Mouse (Mus musculus) neural tube, embryonic 13.5 days (tissue): ENCODE data around the gene Flnb. TPM values are rescaled to one million over a fixed set of nuclear protein-coding genes. Genes with fewer than 3 reads are reported as not detected.

Experiments
- ATAC-seq: fragments of 200-750 bp; cut with Nextera tagmentation; 2 replicates; pipeline ENCODE4 v1.8.0; 2017; ENCODE audit warnings: low read depth, mild to moderate bottlenecking, moderate TSS enrichment, moderate library complexity
- H3K27ac ChIP-seq: fragments of 300-500 bp; sonication (generic); replicated peaks from 2 replicates; pipeline ENCODE4 v1.5.1; 2015; ENCODE audit warnings: moderate library complexity, mild to moderate bottlenecking, inconsistent platforms
- H3K27me3 ChIP-seq: fragments of 300-500 bp; sonication (generic); 2 replicates; pipeline ENCODE4 v1.6.1; 2015; ENCODE audit warnings: mild to moderate bottlenecking, inconsistent platforms
- H3K36me3 ChIP-seq: fragments of 300-500 bp; sonication (generic); 2 replicates; pipeline ENCODE4 v1.6.1; 2015; ENCODE audit warnings: mild to moderate bottlenecking, inconsistent platforms
- H3K4me1 ChIP-seq: fragments of 300-500 bp; sonication (generic); replicated peaks from 2 replicates; pipeline ENCODE4 v1.6.1; 2015; ENCODE audit warnings: inconsistent platforms
- H3K4me2 ChIP-seq: fragments of 300-500 bp; sonication (generic); 2 replicates; pipeline ENCODE4 v1.6.1; 2015; ENCODE audit warnings: inconsistent platforms, mild to moderate bottlenecking, moderate library complexity
- H3K4me3 ChIP-seq: fragments of 300-500 bp; sonication (generic); 2 replicates; pipeline ENCODE4 v1.5.1; 2015; ENCODE audit warnings: mild to moderate bottlenecking, inconsistent platforms
- H3K9ac ChIP-seq: fragments of 300-500 bp; sonication (generic); 2 replicates; pipeline ENCODE4 v1.6.1; 2015; ENCODE audit warnings: moderate library complexity, mild to moderate bottlenecking, inconsistent platforms
- H3K9me3 ChIP-seq: fragments of 300-500 bp; sonication (generic); 2 replicates; pipeline ENCODE4 v1.6.1; 2016; ENCODE audit warnings: inconsistent platforms
- WGBS: fragments of 180-500 bp; shearing (Covaris S2); methylation state at CpG from one replicate; pipeline ENCODE4 v1.1.7; 2015; 5-methylcytosine and 5-hydroxymethylcytosine counted together
- polyA plus RNA-seq: library from polyadenylated mRNA; unstranded; fragments of >200 nt; fragmentation: Nextera tagmentation; extraction: Ambion mirVana; gene quantifications from 2 replicates; pipeline ENCODE4 v1.2.1, GENCODE M21; 2015

The Flnb gene
- polyA plus RNA-seq, 1 experiment from 2014 or later: 8.2 TPM

DNA sequence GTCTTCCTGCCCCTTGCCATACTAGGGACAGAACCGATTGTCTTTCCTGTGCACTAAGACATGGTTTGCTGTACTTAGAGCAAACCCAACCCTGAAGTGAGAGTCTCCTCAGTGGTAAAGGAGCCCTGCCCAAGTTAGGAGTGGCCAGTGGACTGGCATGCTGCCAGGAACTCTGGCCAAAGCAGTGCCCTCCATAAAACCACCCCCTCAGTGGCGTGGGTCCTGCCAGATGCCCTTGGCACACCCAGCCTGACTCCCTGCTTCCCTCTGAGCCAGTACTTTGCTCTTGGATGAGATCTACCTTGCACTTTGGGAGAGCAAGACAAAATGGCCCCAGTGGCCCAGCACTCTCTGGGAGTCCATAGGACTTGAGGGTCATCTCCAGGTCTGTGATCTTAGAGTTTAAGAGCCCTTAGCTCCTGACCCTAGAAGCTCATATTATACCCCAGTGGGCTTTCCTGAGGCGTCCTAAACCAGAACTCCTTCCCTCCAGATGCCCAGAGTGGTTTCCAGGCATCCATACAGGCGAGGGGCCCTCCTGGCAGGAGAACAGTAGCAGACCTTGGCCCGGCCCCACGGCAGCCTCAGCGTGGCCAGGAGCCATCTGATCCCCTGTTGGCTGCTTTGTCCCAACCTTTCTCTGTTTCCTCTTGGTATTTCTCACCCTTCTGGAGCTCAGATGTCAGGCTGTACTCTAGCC, 125.5 kb downstream of the Flnb start:
- 74% methylated on average over 7 of the region's 7 CpGs for WGBS
- H3K9ac ChIP-seq: no peak overlapping the region
- peaks cover 75% of the 10 kb centered on the region for H3K36me3 ChIP-seq
- peaks cover 18% of the 10 kb centered on the region; the same call in 1 of the 2 replicates for H3K4me1 ChIP-seq
- peak overlapping the region; percentile 28; the same call in 1 of the 2 replicates for H3K27ac ChIP-seq
- no peak overlapping the region for H3K4me3 ChIP-seq
- H3K27me3 ChIP-seq: no peaks in the 10 kb centered on the region
- ATAC-seq: no peak
- H3K9me3 ChIP-seq: no peaks in the 10 kb centered on the region
- no peak overlapping the region for H3K4me2 ChIP-seq

GRCm38 (mm10) chr14:7943801-7944135, 126.0 kb downstream of the Flnb start:
- Histone ChIP-seq H3K4me3 (no peak overlapping the region), H3K9ac (no peak overlapping the region), H3K4me2 (no peak overlapping the region), H3K4me1 (peaks cover 17% of the 10 kb centered on the region; the same call in 1 of the 2 replicates), H3K27me3 (no peaks in the 10 kb centered on the region), H3K9me3 (no peaks in the 10 kb centered on the region), H3K36me3 (peaks cover 75% of the 10 kb centered on the region), H3K27ac (peak overlapping the region; percentile 28; the same call in 1 of the 2 replicates)
- 81% methylated on average over 3 of the region's 3 CpGs for WGBS
- ATAC-seq: no peak

DNA sequence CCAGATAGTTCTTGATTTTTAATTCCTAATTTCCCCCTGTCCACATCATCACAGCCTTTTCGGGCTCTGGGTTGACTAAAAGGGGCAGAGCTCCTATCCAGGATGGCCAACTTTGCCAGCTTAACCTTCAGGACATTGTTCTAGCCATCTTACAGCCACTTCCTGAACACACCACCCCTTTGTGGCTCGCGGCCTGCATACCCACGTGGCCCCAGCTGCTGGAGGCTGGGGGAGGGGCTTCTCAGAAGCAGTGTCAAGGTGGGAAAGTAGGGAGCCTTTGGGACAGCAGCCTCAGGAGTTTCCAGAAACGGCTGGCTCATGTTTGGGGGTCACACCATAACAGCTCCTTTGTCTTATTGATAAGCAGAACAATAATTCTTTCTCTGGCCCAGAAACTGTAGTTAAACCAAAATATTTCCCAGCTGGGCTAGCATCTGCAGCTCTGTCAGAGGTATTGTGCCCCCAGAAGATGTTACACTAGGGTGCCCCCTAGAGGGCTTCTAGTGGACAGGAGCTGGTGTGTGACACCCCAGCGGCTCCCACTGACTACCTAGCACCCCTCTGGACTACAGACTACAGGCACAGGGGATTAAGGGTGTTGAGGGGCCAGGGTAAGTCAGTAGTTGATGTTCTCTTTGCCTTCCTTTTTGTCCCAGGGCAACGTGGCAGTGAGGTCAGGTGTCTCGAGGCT, 126.7 kb downstream of the Flnb start:
- Histone ChIP-seq H3K4me3 (no peak overlapping the region), H3K4me2 (no peak overlapping the region), H3K27ac (no peak overlapping the region), H3K9ac (no peak overlapping the region), H3K27me3 (no peaks in the 10 kb centered on the region), H3K4me1 (peaks cover 14% of the 10 kb centered on the region; the same call in 1 of the 2 replicates), H3K36me3 (peaks cover 79% of the 10 kb centered on the region), H3K9me3 (no peaks in the 10 kb centered on the region)
- no peak for ATAC-seq
- 53% methylated on average over 8 of the region's 8 CpGs for WGBS

DNA sequence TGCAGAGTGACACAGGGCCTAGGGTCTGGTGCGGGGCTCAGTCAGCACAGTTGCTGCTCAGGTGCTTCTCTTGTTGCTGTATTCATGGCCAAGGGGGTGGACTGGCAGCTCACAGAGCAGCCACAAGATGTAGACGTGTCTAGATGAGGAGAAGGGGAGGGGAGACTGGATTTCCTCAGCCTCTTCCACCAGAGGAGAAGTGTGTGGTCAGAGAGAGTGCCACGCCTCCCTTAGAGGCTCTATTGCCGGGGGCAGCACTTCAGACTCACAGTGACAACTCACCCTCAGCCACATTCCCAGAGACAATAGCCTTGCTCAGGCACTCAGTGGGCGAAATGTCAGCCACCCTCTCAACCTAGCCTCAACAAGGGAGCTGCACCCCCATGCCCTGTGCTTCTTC, 127.5 kb downstream of the Flnb start:
- Histone ChIP-seq H3K4me3 (no peak overlapping the region), H3K9ac (no peak overlapping the region), H3K36me3 (peaks cover 79% of the 10 kb centered on the region), H3K9me3 (no peaks in the 10 kb centered on the region), H3K4me1 (peaks cover 14% of the 10 kb centered on the region; the same call in 1 of the 2 replicates), H3K4me2 (no peak overlapping the region), H3K27ac (no peak overlapping the region), H3K27me3 (no peaks in the 10 kb centered on the region)
- no peak for ATAC-seq
- WGBS: 64% methylated on average over 5 of the region's 5 CpGs

DNA sequence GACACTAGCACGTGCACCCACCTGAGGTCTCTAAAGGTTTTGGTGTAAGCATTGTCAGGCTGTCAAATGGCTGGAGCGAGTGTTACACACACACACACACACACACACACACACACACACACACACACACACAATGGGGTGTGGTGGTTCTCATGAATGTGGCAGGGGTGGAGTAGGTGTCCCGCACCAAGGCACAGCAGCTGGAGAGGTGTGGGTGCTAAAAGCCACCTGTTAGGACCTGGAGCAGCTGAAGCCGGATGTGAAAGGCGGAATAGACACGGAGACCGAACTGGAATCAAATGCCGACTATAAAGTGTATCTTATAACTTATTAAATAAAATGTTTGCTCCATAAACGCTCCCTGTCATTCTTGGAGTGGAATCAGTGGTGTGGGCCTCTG, 133.5 kb downstream of the Flnb start:
- no peaks in the 10 kb centered on the region for H3K27me3 ChIP-seq
- H3K4me1 ChIP-seq: peaks cover 10% of the 10 kb centered on the region; the same call in 1 of the 2 replicates
- no peaks in the 10 kb centered on the region for H3K9me3 ChIP-seq
- WGBS: 91% methylated on average over 9 of the region's 9 CpGs
- H3K36me3 ChIP-seq: peaks cover 47% of the 10 kb centered on the region
- no peak overlapping the region for H3K27ac ChIP-seq
- no peak overlapping the region for H3K4me2 ChIP-seq
- ATAC-seq: no peak
- H3K4me3 ChIP-seq: no peak overlapping the region
- H3K9ac ChIP-seq: no peak overlapping the region

DNA sequence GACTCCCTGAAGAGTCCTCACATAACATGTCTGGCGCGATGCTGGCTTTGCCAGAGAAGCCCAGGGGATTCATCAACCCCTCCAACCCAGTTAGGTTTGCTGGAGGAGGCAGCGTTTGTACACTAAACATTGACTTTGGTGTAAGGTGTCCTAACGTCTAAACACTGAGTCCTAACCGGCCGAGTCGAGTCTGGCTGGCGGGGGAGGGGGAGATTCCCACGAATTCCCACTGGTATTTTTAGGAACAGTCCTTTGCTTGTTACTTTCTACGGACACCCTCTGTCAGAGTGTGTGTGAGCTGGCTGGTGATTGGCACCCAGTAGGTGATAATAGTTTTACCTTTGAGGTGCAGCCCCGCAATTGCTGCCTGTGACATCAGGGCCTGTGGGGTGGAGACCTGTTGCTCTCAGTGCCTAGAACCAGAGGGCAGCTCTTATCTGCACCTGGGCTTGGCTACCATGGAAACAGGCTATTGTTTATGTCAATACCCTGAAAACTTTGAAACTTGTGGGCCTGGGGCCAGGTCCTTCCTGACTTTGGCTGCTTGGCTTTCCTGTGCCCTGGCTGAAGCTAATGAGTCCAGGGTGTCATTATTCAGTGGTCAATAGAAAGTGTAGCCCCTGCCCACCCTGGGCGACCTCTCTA, 135.0 kb downstream of the Flnb start:
- H3K36me3 ChIP-seq: peaks cover 41% of the 10 kb centered on the region
- peaks cover 17% of the 10 kb centered on the region for H3K4me1 ChIP-seq
- 0 out of 2 replicates have a peak overlapping the region, but pooled peaks have one; percentile 14 for H3K27ac ChIP-seq
- no peak overlapping the region for H3K4me2 ChIP-seq
- no peak overlapping the region for H3K4me3 ChIP-seq
- H3K9me3 ChIP-seq: no peaks in the 10 kb centered on the region
- H3K9ac ChIP-seq: no peak overlapping the region
- no peak for ATAC-seq
- WGBS: 38% methylated on average over 12 of the region's 12 CpGs
- no peaks in the 10 kb centered on the region for H3K27me3 ChIP-seq

GRCm38 (mm10) chr14:7954071-7954471, 136.3 kb downstream of the Flnb start:
- Histone ChIP-seq H3K9me3 (no peaks in the 10 kb centered on the region), H3K27me3 (no peaks in the 10 kb centered on the region), H3K4me1 (peaks cover 17% of the 10 kb centered on the region), H3K4me3 (no peak overlapping the region), H3K27ac (peak overlapping the region; percentile 14), H3K9ac (no peak overlapping the region), H3K4me2 (no peak overlapping the region), H3K36me3 (peaks cover 29% of the 10 kb centered on the region)
- ATAC-seq: peak; percentile 17; the same call in 1 of the 2 replicates
- 15% methylated on average over 6 of the region's 6 CpGs for WGBS

GRCm38 (mm10) chr14:7956427-7956826, 138.7 kb downstream of the Flnb start:
- whole genome bisulfite sequencing: 80% methylated on average over 10 of the region's 10 CpGs
- no peaks in the 10 kb centered on the region for H3K9me3 ChIP-seq
- no peak overlapping the region for H3K9ac ChIP-seq
- no peak overlapping the region for H3K4me2 ChIP-seq
- H3K4me1 ChIP-seq: peaks cover 25% of the 10 kb centered on the region
- ATAC-seq: no peak
- H3K4me3 ChIP-seq: no peak overlapping the region
- H3K27me3 ChIP-seq: no peaks in the 10 kb centered on the region
- H3K27ac ChIP-seq: no peak overlapping the region
- H3K36me3 ChIP-seq: peaks cover 6% of the 10 kb centered on the region

DNA sequence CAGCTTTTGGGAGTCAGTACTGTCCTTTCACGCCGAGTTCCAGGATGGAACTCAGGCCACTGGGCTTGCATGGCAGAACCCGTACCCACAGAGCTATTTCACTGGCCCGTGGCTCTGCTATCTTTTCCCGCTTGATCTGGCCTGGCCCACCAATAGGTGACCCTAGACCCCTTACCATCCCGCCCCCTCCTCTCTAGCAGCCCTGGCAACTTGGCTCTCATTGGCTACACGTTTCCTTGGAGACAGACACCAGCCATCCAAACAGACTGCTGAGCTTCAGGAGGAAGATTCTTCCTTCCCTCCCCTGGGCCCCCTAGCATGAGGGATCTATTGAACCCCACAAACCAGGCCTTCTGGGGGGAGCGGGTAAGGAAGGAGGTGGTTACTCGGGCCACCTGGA, 139.3 kb downstream of the Flnb start, which contains the start of gene Gm45521:
TSS of gene Gm45521 (plus strand) at position 240 of the 400 bp plus-strand sequence.
- Histone ChIP-seq H3K4me3 (no peak within 1 kb of the TSS), H3K27ac (no peak within 1 kb of the TSS), H3K4me1 (peaks cover 31% of the 10 kb centered on the region), H3K27me3 (no peaks in the 10 kb centered on the region), H3K36me3 (0 out of 2 replicates have a peak, but pooled peaks cover under 1% of the 10 kb centered on the region), H3K9me3 (no peaks in the 10 kb centered on the region), H3K4me2 (no peak within 1 kb of the TSS), H3K9ac (no peak within 1 kb of the TSS)
- 48% methylated on average over 9 of the region's 9 CpGs for WGBS
- ATAC-seq: no peak; the same call in 1 of the 2 replicates

DNA sequence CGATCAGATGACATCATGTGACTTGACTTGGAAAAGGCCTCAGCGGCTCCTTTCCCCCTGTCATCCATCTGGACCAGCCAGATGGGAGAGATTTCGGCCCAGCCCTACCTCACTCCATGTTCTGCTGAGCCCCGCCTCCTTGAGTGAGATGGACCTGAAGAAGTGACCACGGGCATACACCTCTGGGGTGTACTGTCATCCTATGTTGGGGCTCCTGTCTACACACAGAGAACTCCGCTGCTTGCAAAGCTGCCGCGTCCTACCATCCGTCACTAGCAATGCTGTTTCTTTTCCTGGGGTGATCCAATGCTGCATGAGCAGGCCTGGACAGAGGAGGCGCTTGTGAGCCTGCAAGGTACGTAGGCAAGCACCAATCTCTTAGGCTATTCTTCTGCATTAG, 142.9 kb downstream of the Flnb start:
- H3K9me3 ChIP-seq: no peaks in the 10 kb centered on the region
- WGBS: 60% methylated on average over 11 of the region's 11 CpGs
- no peaks in the 10 kb centered on the region for H3K27me3 ChIP-seq
- no peak overlapping the region for H3K4me2 ChIP-seq
- no peaks in the 10 kb centered on the region for H3K36me3 ChIP-seq
- H3K27ac ChIP-seq: no peak overlapping the region
- no peak overlapping the region for H3K4me3 ChIP-seq
- no peak for ATAC-seq
- H3K9ac ChIP-seq: no peak overlapping the region
- peaks cover 21% of the 10 kb centered on the region for H3K4me1 ChIP-seq

DNA sequence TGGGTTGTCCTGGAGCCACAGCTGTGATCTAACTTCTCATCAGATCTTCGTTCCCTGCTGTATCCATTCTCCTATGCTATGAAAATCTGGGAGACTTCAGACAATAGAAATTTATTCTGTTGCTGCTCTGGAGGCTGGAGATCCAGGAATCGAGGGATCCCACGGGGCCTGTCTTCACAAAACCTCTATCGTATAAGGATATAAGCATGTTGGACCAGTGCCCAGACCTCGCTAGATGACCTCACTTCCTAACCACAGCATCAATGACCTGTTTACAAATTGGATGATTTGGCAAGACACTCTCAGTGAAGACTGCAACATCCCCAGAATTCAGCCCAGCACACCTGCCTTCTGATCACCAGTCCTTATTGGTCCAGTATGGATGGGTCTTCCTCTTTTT, 144.0 kb downstream of the Flnb start:
- Histone ChIP-seq H3K27me3 (no peaks in the 10 kb centered on the region), H3K9me3 (no peaks in the 10 kb centered on the region), H3K36me3 (no peaks in the 10 kb centered on the region), H3K4me1 (peaks cover 21% of the 10 kb centered on the region), H3K9ac (no peak overlapping the region), H3K4me3 (no peak overlapping the region), H3K27ac (no peak overlapping the region; the same call in 1 of the 2 replicates), H3K4me2 (no peak overlapping the region)
- no peak for ATAC-seq
- 60% methylated on average over 5 of the region's 5 CpGs for WGBS

DNA sequence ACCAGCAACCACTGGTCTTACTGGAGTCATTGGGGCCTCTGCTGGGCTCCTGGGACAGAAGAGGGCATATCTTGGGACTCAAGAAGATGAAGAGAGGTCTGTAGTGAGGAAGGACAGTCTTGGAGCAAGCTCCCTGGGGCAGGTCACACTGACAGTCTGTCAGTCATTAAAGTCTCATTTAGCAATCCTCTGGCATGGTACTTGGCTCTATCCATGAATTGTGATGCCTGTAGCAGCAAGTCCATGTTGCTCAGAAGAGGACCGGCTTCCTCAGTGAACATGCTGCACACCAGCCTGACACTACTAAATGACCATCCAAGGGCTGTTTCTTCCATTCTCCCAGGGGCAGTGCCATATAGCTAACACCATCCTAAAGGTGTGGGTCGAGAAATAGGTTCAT, 144.9 kb downstream of the Flnb start:
- H3K4me1 ChIP-seq: peaks cover 14% of the 10 kb centered on the region; the same call in 1 of the 2 replicates
- H3K4me3 ChIP-seq: no peak overlapping the region
- no peak for ATAC-seq
- no peak overlapping the region for H3K27ac ChIP-seq
- H3K36me3 ChIP-seq: no peaks in the 10 kb centered on the region
- H3K9ac ChIP-seq: no peak overlapping the region
- H3K9me3 ChIP-seq: no peaks in the 10 kb centered on the region
- WGBS: 83% methylated on average over 2 of the region's 2 CpGs
- H3K27me3 ChIP-seq: no peaks in the 10 kb centered on the region
- no peak overlapping the region for H3K4me2 ChIP-seq
